Mouse (Mus musculus) CH12.LX (cell line): Measurements from ENCODE around the gene Klhdc4.

ENCODE experiments used
- CTCF ChIP-seq, 2 experiments: IDR thresholded peaks in 1 of 2; conservative IDR thresholded peaks in 1 of 2; 2 replicates each; pipeline ENCODE4 v1.5.1; 2011 to 2012; ENCODE audit warnings: low read depth in 2 of 2, low read length in 2 of 2, improper control_type of control experiment in 1 of 2, inconsistent platforms in 1 of 2, mild to moderate bottlenecking in 1 of 2, moderate library complexity in 1 of 2
- MAZ ChIP-seq: IDR thresholded peaks from 2 replicates; pipeline ENCODE4 v1.6.1; 2012; ENCODE audit warnings: low read depth, mild to moderate bottlenecking, inconsistent platforms, low read length, improper control_type of control experiment, moderate library complexity
- MEF2A ChIP-seq: IDR thresholded peaks from 2 replicates; pipeline ENCODE4 v1.6.1; 2014; ENCODE audit warnings: low read depth, mild to moderate bottlenecking, inconsistent platforms, low read length, improper control_type of control experiment, borderline replicate concordance
- PAX5 ChIP-seq: IDR thresholded peaks from 2 replicates; pipeline ENCODE4 v1.6.1; 2012; ENCODE audit warnings: low read length, inconsistent platforms, mixed read lengths
- POLR2A ChIP-seq: IDR thresholded peaks from 2 replicates; pipeline ENCODE4 v1.6.1; 2011; ENCODE audit warnings: low read depth, mild to moderate bottlenecking, improper control_type of control experiment, low read length
- POLR2AphosphoS2 ChIP-seq: IDR thresholded peaks from 2 replicates; pipeline ENCODE4 v1.6.1; 2011; ENCODE audit warnings: low read depth, low read length, improper control_type of control experiment

- TF ChIP-seq MAZ, result no peak
- TF ChIP-seq POLR2AphosphoS2, result no peak
- TF ChIP-seq CTCF (conservative IDR thresholded peaks at IDR 0.05 in 1 of 2, IDR thresholded peaks at IDR 0.05 in 1 of 2; ENCODE audit: low read depth in 2 of 2, low read length in 2 of 2), result no peak
- no peak for TF ChIP-seq MEF2A
- no peak for TF ChIP-seq PAX5
- TF ChIP-seq POLR2A, result no peak
Measured at GRCm38 (mm10) chr8:121865356-121865755, 36.0 kb upstream of the Klhdc4 start.
